Mouse (Mus musculus) heart, postnatal 0 days (tissue): ENCODE results near the gene Gm10645. TPM values are rescaled to one million over a fixed set of nuclear protein-coding genes. Genes with fewer than 3 reads are reported as not detected.

Source experiments
- ATAC-seq: fragments of 200-750 bp; cut with Nextera tagmentation; 2 replicates; pipeline ENCODE4 v1.8.0; 2017; ENCODE audit warnings: low read depth, moderate number of reproducible peaks, moderate library complexity; ENCODE audit not compliant: insufficient read depth
- DNase-seq: peaks from one replicate; pipeline ENCODE4 v3.0.0-alpha.2; 2016; ENCODE audit warnings: low spot score
- H3K27ac ChIP-seq: fragments of 300-500 bp; sonication (generic); 2 replicates; pipeline ENCODE4 v1.5.1; 2014; ENCODE audit warnings: low read depth, mild to moderate bottlenecking
- H3K27me3 ChIP-seq: fragments of 300-500 bp; sonication (generic); 2 replicates; pipeline ENCODE4 v1.6.1; 2014; ENCODE audit warnings: low read length, mixed read lengths; ENCODE audit not compliant: control insufficient read depth, insufficient read depth
- H3K36me3 ChIP-seq: fragments of 300-500 bp; sonication (generic); replicated peaks from 2 replicates; pipeline ENCODE4 v1.6.1; 2014; ENCODE audit warnings: low read length, mixed read lengths; ENCODE audit not compliant: control insufficient read depth, insufficient read depth
- H3K4me1 ChIP-seq: fragments of 300-500 bp; sonication (generic); 2 replicates; pipeline ENCODE4 v1.6.1; 2014; ENCODE audit warnings: antibody characterized with exemption; ENCODE audit not compliant: control insufficient read depth, insufficient read depth
- H3K4me2 ChIP-seq: fragments of 300-500 bp; sonication (generic); 2 replicates; pipeline ENCODE4 v1.6.1; 2014; ENCODE audit warnings: low read depth, mild to moderate bottlenecking, low read length, moderate library complexity
- H3K4me3 ChIP-seq: fragments of 300-500 bp; sonication (generic); 2 replicates; pipeline ENCODE4 v1.5.1; 2014; ENCODE audit warnings: low read depth, low read length
- H3K9ac ChIP-seq: fragments of 300-500 bp; sonication (generic); replicated peaks from 2 replicates; pipeline ENCODE4 v1.6.1; 2014; ENCODE audit warnings: low read depth, low read length, mixed read lengths
- H3K9me3 ChIP-seq: fragments of 300-500 bp; sonication (generic); replicated peaks from 2 replicates; pipeline ENCODE4 v1.6.1; 2016; ENCODE audit warnings: low read length; ENCODE audit not compliant: control insufficient read depth
- CTCF ChIP-seq: IDR thresholded peaks from 2 replicates; pipeline ENCODE4 v1.5.1; 2016; ENCODE audit warnings: antibody characterized with exemption, control low read depth, low read depth
- EP300 ChIP-seq: IDR thresholded peaks from 2 replicates; pipeline ENCODE4 v1.6.1; 2016; ENCODE audit warnings: antibody characterized with exemption, low read depth
- WGBS: fragments of 180-500 bp; shearing (Covaris S2); extraction: QIAGEN DNeasy Blood & Tissue Kit; methylation state at CpG from one replicate; pipeline ENCODE4 v1.1.7; 2014; 5-methylcytosine and 5-hydroxymethylcytosine counted together
- polyA plus RNA-seq: library from polyadenylated mRNA; unstranded; fragments of >200 nt; fragmentation: Nextera tagmentation; extraction: Ambion mirVana; gene quantifications from 2 replicates; pipeline ENCODE4 v1.2.1, GENCODE M21; 2015
- total RNA-seq: library from RNA; depleted of rRNA; stranded (reverse); fragments of >200 nt; gene quantifications from 2 replicates; pipeline ENCODE4 v1.2.3, GENCODE M21; 2014; ENCODE audit warnings: low replicate concordance

Gm10645 gene
- total and polyA plus RNA-seq, 2 experiments from 2014 or later = 0.34 TPM; not detected in 1

DNA sequence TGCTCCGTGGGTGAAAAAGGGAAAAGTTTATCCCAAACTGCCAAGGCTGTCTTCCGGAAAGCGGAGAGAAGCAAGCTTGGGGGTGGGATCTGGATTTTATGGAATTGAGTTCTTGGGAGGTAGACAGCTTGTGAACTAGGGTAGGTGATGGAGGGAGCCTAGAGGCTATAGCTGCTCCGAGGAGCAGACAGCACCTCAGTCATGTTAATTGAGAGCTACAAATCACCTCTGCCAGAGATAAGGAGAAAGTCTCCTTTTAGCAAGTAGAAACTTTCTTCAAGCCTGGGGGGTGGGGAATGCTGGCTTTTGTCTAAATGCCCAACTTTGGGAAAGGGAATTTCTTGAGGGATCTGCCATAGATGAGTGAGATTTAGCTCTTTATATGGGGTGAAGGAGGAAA is 10.9 kb downstream of the Gm10645 start:
- Histone ChIP-seq H3K27ac (no peak overlapping the region), H3K36me3 (no peaks in the 10 kb centered on the region), H3K9ac (no peak overlapping the region), H3K4me2 (no peak overlapping the region), H3K4me3 (no peak overlapping the region), H3K27me3 (no peaks in the 10 kb centered on the region), H3K4me1 (no peaks in the 10 kb centered on the region), H3K9me3 (no peaks in the 10 kb centered on the region)
- ATAC-seq = no peak
- WGBS = 29% methylated on average over 4 of the region's 4 CpGs
- DNase-seq = no peak
- TF ChIP-seq EP300 (no peak), CTCF (no peak)

DNA sequence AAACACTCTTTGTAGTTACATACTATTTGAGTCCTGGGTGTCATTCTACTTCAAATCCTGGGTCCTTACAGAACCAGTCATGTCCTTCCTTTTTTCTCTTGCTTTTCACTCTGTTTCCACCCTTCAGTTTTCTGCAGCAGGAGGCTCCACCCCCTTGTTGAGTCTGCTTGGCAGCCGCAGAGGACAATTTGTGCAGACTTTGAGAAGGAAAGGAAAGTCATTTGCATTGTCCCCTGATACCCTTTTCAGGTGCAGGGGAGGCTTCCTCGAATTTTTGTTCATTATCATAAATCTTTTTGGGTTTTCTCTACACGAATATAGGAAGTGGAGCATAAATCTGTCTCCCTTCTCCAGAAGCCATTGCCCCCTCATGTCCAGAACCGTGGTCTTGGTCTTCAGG is 13.5 kb downstream of the Gm10645 start:
- TF ChIP-seq CTCF (no peak), EP300 (no peak)
- WGBS = 53% methylated on average over 4 of the region's 4 CpGs
- no peak for ATAC-seq

DNA sequence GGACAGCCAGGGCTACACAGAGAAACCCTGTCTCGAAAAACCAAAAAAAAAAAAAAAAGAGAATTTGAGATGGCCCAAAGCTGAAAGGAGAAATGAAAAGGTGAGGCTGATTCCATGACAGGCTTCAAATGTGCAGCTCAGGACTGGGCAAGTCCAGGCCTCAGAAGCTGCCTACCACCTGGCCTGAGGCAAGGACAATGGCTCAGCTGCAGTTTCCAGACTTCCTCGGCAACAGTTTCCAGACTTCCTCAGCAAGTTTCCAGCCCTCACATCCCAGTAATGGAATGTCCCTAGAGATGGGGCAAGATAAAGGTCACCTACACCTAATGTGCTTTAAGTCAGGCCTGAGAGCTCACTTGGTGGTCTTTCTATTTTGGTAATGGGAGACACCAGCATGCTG is 13.9 kb downstream of the Gm10645 start:
- no peaks in the 10 kb centered on the region for H3K4me1 ChIP-seq
- ATAC-seq (no peak), DNase-seq (no peak)
- H3K9me3 ChIP-seq = no peaks in the 10 kb centered on the region
- WGBS = 72% methylated on average over 1 of the region's 2 CpGs
- H3K36me3 ChIP-seq = no peaks in the 10 kb centered on the region
- H3K27ac ChIP-seq = no peak overlapping the region
- no peak overlapping the region for H3K9ac ChIP-seq
- H3K4me3 ChIP-seq = no peak overlapping the region
- TF ChIP-seq CTCF (no peak), EP300 (no peak)
- no peaks in the 10 kb centered on the region for H3K27me3 ChIP-seq
- no peak overlapping the region for H3K4me2 ChIP-seq

More for the DNA sequence above, 13.5 kb downstream of the Gm10645 start:
- H3K27ac ChIP-seq = no peak overlapping the region
- H3K36me3 ChIP-seq = no peaks in the 10 kb centered on the region
- no peaks in the 10 kb centered on the region for H3K4me1 ChIP-seq
- H3K9ac ChIP-seq = no peak overlapping the region
- H3K27me3 ChIP-seq = no peaks in the 10 kb centered on the region
- H3K4me3 ChIP-seq = no peak overlapping the region
- no peaks in the 10 kb centered on the region for H3K9me3 ChIP-seq
- no peak for DNase-seq
- H3K4me2 ChIP-seq = no peak overlapping the region

DNA sequence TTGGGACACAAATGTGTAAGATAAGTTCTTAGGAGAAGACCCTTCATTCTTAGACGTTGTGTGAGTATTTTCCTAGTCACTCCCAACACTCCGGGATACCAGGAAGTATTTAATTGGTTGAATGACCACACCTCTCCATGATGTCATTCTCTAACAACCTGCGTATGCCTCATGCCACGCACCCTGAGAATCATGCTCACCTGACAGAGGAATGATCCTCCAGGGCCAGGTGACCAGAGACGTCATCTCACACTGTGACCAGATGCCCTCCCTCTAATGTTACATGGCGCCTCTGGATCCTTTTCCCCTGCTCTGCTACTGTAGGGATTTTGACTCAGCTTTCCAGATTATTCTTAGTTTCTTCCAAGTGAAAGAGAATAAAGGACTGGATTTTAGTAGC is 16.8 kb downstream of the Gm10645 start:
- no peak overlapping the region for H3K27ac ChIP-seq
- no peaks in the 10 kb centered on the region for H3K4me1 ChIP-seq
- ATAC-seq = no peak
- no peak overlapping the region for H3K4me2 ChIP-seq
- no peaks in the 10 kb centered on the region for H3K27me3 ChIP-seq
- TF ChIP-seq EP300 = no peak
- no peak for TF ChIP-seq CTCF
- 79% methylated on average over 6 of the region's 6 CpGs for WGBS
- H3K9me3 ChIP-seq = no peaks in the 10 kb centered on the region
- DNase-seq = no peak
- H3K4me3 ChIP-seq = no peak overlapping the region
- H3K9ac ChIP-seq = no peak overlapping the region
- no peaks in the 10 kb centered on the region for H3K36me3 ChIP-seq

DNA sequence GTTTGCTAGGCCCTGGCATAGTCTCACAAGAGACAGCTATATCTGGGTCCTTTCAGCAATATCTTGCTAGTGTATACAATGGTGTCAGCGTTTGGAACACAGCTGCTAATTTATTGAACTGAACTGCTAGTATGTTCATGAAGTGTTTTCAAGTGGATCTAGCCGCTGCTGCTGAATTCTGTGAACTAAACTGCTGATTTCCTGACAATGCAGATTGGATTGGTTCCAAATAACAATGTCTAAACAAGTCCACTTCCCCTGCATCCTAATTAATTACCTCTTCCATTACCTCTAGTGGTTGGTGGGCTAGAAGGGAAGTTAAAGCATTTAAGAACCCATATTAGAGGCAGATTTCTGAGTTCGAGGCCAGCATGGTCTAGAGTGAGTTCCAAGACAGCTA is 20.5 kb downstream of the Gm10645 start:
- Histone ChIP-seq H3K9ac (no peak overlapping the region), H3K9me3 (no peaks in the 10 kb centered on the region), H3K36me3 (no peaks in the 10 kb centered on the region), H3K4me3 (no peak overlapping the region), H3K4me2 (no peak overlapping the region), H3K27ac (no peak overlapping the region), H3K27me3 (no peaks in the 10 kb centered on the region), H3K4me1 (no peaks in the 10 kb centered on the region; the same call in 1 of the 2 replicates)
- WGBS = 62% methylated on average over 3 of the region's 3 CpGs
- DNase-seq = no peak
- TF ChIP-seq CTCF = no peak
- TF ChIP-seq EP300 = no peak
- ATAC-seq = no peak

DNA sequence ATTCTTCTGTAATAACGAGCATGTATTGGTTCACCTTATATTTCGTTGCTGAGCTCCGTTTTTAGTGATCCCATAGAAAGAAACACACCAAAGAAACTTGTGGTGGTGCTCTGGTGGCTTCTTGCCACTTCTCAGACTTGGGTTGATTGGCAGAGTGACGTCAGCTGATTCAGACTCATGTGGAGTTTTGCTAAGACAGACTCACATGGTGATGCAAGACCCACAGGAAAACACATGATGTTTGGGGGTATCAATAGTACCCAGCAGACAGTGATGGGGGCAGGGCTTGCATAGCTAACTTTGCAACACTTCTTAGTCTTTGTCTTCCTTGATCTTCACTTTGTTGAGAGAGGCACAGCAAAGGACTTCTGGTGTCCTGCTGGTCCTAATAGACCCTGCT is 21.4 kb downstream of the Gm10645 start:
- Histone ChIP-seq H3K36me3 (no peaks in the 10 kb centered on the region), H3K4me1 (no peaks in the 10 kb centered on the region; the same call in 1 of the 2 replicates), H3K27me3 (no peaks in the 10 kb centered on the region), H3K9me3 (no peaks in the 10 kb centered on the region), H3K4me2 (no peak overlapping the region), H3K4me3 (no peak overlapping the region), H3K27ac (no peak overlapping the region), H3K9ac (no peak overlapping the region)
- DNase-seq = no peak
- 82% methylated on average over 4 of the region's 4 CpGs for whole genome bisulfite sequencing
- no peak for ATAC-seq
- TF ChIP-seq CTCF (no peak), EP300 (no peak)
